Mouse (Mus musculus): ENCODE data around the gene Pacrg.

Gene Pacrg

GRCm38 (mm10) chr17:10737966-10738365, 102.1 kb downstream of the Pacrg start:
- no peak for DNase-seq

- no peak for DNase-seq
These were observed 105.4 kb downstream of the Pacrg start for GRCm38 (mm10) chr17:10734733-10735132.

- no peak for DNase-seq
These were observed 107.6 kb downstream of the Pacrg start for GRCm38 (mm10) chr17:10732303-10733048.

GRCm38 (mm10) chr17:10724853-10725252, 115.3 kb downstream of the Pacrg start:
- no peak for DNase-seq

GRCm38 (mm10) chr17:10721562-10721961, 118.5 kb downstream of the Pacrg start:
- no peak for DNase-seq

- DNase-seq = no peak
These were observed 123.0 kb downstream of the Pacrg start for GRCm38 (mm10) chr17:10717148-10717547.

- DNase-seq = no peak
These were observed 137.3 kb downstream of the Pacrg start for GRCm38 (mm10) chr17:10702781-10703180.

GRCm38 (mm10) chr17:10698041-10698440, 142.1 kb downstream of the Pacrg start:
- no peak for DNase-seq

GRCm38 (mm10) chr17:10695421-10695820, 144.7 kb downstream of the Pacrg start:
- DNase-seq = no peak

- no peak for DNase-seq
These were observed 163.0 kb downstream of the Pacrg start for GRCm38 (mm10) chr17:10677098-10677497.

- DNase-seq = no peak
These were observed 164.6 kb downstream of the Pacrg start for GRCm38 (mm10) chr17:10675536-10675935.

- no peak for DNase-seq
These were observed 165.1 kb downstream of the Pacrg start for GRCm38 (mm10) chr17:10675048-10675447.

- DNase-seq = no peak
These were observed 178.8 kb downstream of the Pacrg start for GRCm38 (mm10) chr17:10661294-10661693.

GRCm38 (mm10) chr17:10643604-10644003, 196.5 kb downstream of the Pacrg start:
- DNase-seq = no peak

- DNase-seq = no peak
These were observed 200.3 kb downstream of the Pacrg start for GRCm38 (mm10) chr17:10639816-10640215.

- no peak for DNase-seq
These were observed 204.1 kb downstream of the Pacrg start for GRCm38 (mm10) chr17:10635955-10636470.

- no peak for DNase-seq
These were observed 204.6 kb downstream of the Pacrg start for GRCm38 (mm10) chr17:10635470-10635869.

GRCm38 (mm10) chr17:10635046-10635445, 205.1 kb downstream of the Pacrg start:
- no peak for DNase-seq

- no peak for DNase-seq
These were observed 206.3 kb downstream of the Pacrg start for GRCm38 (mm10) chr17:10633769-10634168.

GRCm38 (mm10) chr17:10628240-10628639, 211.9 kb downstream of the Pacrg start:
- no peak for DNase-seq

GRCm38 (mm10) chr17:10627476-10627875, 212.6 kb downstream of the Pacrg start:
- DNase-seq = no peak

GRCm38 (mm10) chr17:10626299-10627095, 213.6 kb downstream of the Pacrg start:
- DNase-seq = no peak

GRCm38 (mm10) chr17:10624699-10625424, 215.2 kb downstream of the Pacrg start:
- DNase-seq = no peak

Data from thymus, postnatal 25 days (tissue).